Mouse (Mus musculus) retina, postnatal 7 days (tissue): Measurements from ENCODE around the gene Dpf1.

Experiments
- DNase-seq: peaks from one replicate; pipeline ENCODE4 v3.0.0-alpha.2; 2012; ENCODE audit warnings: low read depth, low spot score

The Dpf1 gene

DNA sequence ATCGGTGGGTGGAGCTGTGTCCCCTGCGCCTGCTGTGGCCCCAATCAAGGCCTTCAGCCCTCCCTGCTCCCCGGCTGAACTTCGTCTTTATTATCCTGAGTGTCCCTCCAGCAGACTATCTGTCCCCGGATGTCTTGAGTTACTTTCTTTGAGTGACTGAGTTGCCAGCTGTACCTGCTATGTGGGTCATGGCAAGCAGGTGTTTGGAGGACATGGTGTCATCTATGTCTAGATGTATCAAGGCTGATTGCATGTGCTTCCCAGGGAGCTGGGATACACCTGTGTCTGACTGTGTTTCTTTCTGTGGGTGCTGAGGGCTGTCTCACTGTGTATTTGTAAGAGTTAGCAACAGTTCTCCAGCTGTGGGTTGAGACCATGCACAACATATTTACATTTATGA lies 6.0 kb downstream of the Dpf1 start:
- no peak for DNase-seq

GRCm38 (mm10) chr7:29313051-29313450 lies 9.3 kb downstream of the Dpf1 start:
- DNase-seq, result no peak

DNA sequence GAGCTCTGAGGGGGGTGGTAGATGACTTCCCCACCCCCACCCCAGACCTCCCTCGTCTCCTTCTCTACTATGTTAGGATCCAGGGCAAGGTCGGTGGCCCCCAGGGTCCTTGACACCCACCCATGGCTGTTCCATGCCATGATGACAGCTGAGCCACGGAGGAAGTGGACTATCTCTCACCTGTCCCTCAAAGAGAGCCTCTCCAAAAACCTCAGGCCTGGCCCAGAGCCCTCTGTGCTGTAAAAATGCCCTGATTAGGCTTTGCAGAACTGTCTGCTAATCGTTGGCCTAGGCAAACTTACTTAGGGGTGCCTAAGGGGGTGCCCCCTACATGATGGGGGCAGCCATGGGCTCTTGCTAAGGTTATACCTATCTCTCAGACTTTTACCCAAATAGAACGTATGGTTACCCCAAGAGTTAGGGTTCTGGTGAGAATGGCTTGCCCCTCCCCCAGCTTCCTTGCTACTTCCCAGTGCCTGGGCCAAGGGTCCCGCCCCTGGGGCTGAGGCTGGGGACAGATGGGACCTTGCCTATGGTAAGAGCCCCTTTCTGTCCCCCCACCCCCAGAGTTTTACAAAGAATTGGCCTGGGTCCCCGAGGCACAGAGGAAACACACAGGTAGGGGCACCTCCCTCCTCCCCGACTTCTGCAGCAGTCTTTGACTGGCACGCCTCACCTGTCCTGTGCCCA lies 10.0 kb downstream of the Dpf1 start:
- DNase-seq, result no peak

DNA sequence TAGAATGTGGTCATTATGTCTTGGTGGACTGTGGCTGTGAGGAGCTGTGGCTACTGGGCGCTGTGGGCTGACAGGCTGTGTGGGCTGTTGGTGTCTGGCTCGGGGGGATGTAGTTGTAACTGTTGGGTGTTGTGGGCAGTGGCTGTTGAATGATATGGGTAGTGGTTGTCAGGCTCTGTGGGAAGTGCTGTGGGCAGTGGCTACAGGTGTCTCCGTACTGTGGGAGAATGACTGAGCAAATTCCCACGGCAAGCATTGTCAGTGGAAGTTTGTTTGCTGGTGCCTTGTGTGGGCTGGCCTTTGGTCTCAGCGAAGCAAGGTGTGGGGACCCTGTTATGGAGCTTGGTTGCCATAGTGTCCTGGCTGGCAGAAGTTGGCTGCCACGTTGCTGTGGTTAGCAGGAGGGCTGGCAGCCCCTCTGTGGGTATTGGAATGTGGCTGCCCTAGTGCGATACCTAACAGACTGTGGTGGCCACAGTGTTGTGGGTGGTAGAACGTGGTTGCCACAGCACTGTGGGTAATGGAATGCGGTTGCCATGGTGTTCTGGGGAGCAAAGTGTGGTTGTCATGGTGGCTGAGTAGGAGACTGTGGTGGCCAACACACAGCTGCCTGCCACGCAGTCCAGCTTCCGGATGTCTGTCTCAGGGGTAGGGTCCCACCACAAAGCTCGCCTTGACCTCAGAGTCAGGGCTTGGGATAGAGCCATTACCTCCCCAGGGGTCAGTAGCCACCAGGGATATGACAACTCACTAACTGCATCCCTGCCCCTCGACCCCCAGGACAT lies 11.3 kb downstream of the Dpf1 start:
- no peak for DNase-seq

DNA sequence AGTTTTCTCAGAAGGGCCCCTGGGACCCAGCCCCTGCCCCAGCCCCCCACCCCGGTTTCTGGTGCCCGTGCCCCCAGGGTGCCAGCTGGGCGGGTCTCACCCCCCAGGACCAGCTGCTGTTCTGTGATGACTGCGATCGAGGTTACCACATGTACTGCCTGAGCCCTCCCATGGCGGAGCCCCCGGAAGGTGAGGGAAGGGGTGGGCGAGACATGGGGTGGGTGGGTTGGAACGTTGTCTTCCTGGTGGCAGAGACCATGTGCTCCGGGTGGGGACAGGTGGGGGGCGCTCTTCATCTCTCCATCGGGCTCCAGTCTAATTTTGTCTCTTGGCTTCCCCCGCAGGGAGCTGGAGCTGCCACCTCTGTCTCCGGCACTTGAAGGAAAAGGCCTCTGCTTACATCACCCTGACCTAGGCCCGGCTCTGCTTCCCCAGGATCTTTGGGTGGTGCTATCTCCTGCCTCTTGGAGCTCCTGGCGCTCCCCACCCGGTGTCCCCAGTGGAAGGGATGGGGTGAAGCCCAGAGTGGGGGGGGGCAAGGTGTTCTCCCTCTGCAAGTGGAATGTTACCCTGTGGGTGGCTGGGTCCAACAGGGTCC lies 12.5 kb downstream of the Dpf1 start:
- DNase-seq, result no peak

DNA sequence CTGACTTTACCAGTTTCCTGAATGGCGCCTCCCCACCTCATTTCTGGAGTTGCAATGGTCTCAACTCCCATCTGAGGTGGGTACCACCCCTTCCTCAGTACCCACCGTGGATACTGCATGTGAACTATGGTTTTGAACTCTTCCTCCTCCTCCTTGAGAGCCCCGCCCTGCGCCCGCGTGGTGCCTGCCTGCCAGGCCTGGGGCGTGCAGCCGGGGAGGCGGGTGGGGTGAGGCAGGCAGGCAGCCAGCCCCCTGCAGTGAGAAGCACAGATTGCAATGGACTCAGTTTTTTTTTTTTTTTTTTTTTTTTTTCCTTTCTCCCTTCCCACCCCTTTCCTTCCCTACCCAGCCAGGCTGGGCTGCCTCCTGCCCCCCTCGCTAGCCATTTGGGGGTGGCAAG lies 13.2 kb downstream of the Dpf1 start:
- no peak for DNase-seq

DNA sequence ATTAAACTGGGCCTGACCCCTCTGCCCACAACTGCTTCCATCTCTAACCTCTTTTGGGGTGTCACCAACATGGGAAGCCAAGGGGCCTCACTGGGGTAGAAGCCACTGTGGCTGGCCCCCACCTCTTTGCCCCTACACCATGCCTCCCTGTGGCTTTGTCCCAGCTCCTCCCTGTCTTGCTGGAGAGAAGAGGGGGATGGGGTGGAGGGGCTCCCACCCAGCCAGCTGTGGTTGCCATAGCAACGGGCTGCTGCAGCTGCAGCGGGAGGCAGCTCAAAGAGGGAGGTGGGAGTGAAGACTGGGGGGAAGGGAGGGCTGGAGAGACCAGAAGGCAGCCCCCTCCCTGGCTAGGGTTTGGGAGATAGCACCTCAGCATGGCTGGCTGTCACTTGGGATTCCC lies 13.8 kb downstream of the Dpf1 start:
- no peak for DNase-seq

GRCm38 (mm10) chr7:29318115-29318911 lies 14.6 kb downstream of the Dpf1 start:
- DNase-seq, result no peak

DNA sequence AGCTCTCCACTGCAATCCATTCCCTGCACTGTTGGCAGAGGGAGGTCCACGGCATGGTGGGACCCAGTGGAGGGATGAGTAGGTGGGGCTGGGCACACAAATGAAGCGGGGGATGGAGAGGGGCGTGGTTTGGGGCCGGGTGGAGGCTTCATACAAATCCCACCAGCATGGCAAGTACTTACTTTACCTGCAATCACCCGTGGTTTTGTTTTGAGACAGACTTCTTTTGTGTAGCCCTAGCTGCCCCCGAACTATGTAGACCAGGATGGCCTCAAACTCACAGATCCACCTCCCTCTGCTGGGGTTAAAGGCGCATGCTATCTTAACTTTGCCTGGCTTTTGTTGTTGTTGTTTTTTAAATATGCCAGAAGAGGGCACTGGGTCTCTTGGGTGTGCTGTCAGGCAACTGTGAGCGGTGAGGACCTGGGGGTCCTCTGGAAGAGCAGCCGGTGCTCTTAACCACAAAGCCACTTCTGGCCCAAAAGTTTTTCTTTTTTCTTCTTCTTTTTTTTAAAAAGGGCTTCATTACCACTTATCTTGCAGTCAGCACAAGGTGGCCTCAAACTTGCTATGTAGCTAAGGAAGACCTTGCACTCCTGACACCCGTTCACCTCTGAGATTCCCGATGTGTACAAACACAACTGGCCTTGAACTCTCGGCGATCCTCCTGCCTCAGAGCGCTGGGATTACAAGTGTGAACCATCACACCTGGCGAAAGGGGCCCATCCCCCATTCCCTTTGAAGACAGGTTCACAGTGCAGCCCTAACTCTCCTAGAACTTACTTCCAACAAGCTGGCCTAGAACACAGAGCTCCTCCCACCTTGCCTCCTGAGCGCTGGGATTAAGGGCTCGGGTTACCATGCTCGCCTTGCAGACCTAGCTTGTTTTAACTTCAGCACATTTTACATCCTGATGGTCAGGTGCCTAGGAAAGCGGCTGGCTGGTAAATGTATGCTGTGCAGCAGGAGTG lies 15.9 kb downstream of the Dpf1 start:
- DNase-seq, result no peak

- DNase-seq, result no peak
Observed at GRCm38 (mm10) chr7:29327087-29327486, 23.3 kb downstream of the Dpf1 start.

DNA sequence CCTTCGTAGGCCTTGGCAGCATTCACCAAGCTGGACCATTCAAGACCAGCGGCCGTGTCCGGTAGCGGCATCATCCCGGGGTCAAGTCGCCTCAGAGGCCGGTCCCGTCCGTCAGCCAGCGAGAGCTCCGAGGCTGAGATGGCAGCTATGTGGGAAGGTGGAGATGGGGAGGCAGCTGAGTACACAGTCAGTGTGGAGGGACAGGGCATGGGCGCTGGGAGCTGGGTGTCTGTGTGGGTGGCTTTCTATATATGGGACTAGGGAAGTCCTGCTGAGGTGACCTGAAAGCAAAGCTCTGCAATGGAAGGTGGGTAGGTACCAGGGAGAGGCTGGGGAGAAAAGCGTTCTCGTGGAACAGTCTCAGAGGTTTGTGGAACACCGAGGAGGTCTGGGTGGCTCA lies 25.2 kb downstream of the Dpf1 start:
- no peak for DNase-seq

GRCm38 (mm10) chr7:29334156-29334555 lies 30.4 kb downstream of the Dpf1 start:
- no peak for DNase-seq

GRCm38 (mm10) chr7:29335276-29335675 lies 31.5 kb downstream of the Dpf1 start:
- no peak for DNase-seq

GRCm38 (mm10) chr7:29335841-29336671 lies 32.3 kb downstream of the Dpf1 start:
- DNase-seq, result no peak

DNA sequence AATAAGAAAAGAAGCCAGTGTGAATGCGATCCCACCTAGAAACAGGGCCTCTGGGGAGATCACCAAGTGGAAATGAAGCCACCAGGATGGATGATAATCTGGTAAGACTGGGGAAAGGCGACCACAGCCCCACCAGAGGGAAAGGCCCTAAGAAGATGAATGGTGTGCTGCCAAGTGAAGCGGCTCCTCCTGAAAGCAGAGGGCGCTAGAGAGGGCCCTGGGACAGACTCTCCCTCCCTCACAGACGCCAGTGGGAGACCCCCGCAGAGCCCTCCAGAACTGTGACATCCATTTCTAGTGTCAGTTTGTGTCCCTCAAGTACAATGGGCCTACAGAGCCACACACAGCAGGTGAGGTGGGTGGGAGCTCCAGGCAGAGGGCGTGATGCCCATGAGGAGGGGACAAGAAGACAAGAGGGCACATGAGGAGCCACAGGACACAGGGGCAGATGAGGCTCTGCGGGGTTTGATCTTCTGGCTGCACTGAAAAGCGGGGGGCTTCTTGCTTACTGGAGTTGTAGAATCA lies 33.1 kb downstream of the Dpf1 start:
- no peak for DNase-seq

GRCm38 (mm10) chr7:29337766-29338165 lies 34.0 kb downstream of the Dpf1 start:
- no peak for DNase-seq

DNA sequence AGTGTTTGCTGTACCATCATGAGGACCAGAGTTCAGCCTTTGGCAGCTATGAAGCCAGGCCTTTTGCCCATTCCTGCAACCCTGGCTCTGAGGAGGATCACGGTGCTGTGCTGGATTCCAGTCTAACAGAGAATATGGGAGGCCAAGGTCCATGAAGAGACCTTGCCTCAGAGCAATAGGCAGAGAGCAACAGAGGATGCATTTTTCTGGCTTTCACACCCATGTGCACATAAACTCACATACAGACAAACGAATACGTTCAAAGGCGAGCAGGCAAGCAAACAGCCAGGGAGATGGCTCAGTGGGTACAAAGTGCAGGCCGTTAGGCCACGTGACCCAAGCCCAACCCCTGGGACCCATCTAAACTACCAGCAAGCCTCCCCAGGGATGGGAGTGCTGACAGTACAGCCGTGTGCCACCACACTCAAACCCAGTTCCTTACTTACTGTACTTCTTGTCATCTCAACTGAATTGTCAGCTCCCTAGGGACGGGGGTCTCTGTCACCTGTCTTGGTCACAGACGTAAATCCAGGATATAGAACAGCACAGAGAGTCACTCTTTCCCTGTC lies 34.7 kb downstream of the Dpf1 start:
- no peak for DNase-seq

- DNase-seq, result no peak
Observed at GRCm38 (mm10) chr7:29338984-29339679, 35.4 kb downstream of the Dpf1 start.

DNA sequence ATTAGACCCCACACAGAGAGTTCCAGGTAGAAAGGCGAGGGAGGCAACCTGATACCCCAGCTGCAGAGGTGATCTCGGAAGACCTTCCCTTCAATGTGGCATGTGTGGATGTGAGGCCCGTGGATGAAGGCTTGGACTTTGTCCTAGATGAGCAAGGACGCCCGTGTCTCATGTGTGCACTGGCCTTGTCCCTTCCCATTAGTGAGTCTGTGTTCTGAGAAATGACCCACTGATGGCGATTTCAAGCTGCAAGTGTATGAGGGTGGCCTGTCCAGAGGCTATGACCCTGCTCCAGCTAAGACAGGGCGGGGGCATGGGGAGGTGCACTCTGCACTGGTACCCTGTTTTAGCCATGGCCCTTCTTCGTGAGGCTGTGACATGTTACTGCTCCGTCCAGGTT lies 36.5 kb downstream of the Dpf1 start:
- no peak for DNase-seq
